Mouse (Mus musculus) embryonic facial prominence, embryonic 14.5 days (tissue): ENCODE data around the gene Arl5c. TPM values are rescaled to one million over a fixed set of nuclear protein-coding genes. Genes with fewer than 3 reads are reported as not detected.

Experiments
- ATAC-seq: fragments of 200-750 bp; cut with Nextera tagmentation; 2 replicates; pipeline ENCODE4 v1.8.0; 2017; ENCODE audit warnings: low read depth, moderate number of reproducible peaks, moderate TSS enrichment
- DNase-seq: peaks from one replicate; pipeline ENCODE4 v3.0.0-alpha.2; 2015; ENCODE audit warnings: low spot score
- H3K27ac ChIP-seq: fragments of 300-500 bp; sonication (generic); replicated peaks from 2 replicates; pipeline ENCODE4 v1.5.1; 2014; ENCODE audit warnings: low read depth, mild to moderate bottlenecking, low read length, moderate library complexity
- H3K27me3 ChIP-seq: fragments of 300-500 bp; sonication (generic); replicated peaks from 2 replicates; pipeline ENCODE4 v1.6.1; 2014; ENCODE audit warnings: low read length; ENCODE audit not compliant: control insufficient read depth, insufficient read depth
- H3K36me3 ChIP-seq: fragments of 300-500 bp; sonication (generic); 2 replicates; pipeline ENCODE4 v1.6.1; 2014; ENCODE audit warnings: low read length, mixed read lengths; ENCODE audit not compliant: control insufficient read depth, insufficient read depth
- H3K4me1 ChIP-seq: fragments of 300-500 bp; sonication (generic); 2 replicates; pipeline ENCODE4 v1.6.1; 2014; ENCODE audit warnings: antibody characterized with exemption, low read length; ENCODE audit not compliant: control insufficient read depth, insufficient read depth
- H3K4me2 ChIP-seq: fragments of 300-500 bp; sonication (generic); 2 replicates; pipeline ENCODE4 v1.6.1; 2014; ENCODE audit warnings: low read depth, mild to moderate bottlenecking, low read length, moderate library complexity, mixed read lengths
- H3K4me3 ChIP-seq: fragments of 300-500 bp; sonication (generic); 2 replicates; pipeline ENCODE4 v1.5.1; 2014; ENCODE audit warnings: low read depth, mild to moderate bottlenecking, low read length
- H3K9ac ChIP-seq: fragments of 300-500 bp; sonication (generic); 2 replicates; pipeline ENCODE4 v1.6.1; 2014; ENCODE audit warnings: low read depth, mild to moderate bottlenecking, low read length, moderate library complexity, mixed read lengths
- H3K9me3 ChIP-seq: fragments of 300-500 bp; sonication (generic); 2 replicates; pipeline ENCODE4 v1.6.1; 2016; ENCODE audit warnings: low read length; ENCODE audit not compliant: control insufficient read depth
- WGBS: fragments of 180-500 bp; shearing (Covaris S2); extraction: QIAGEN DNeasy Blood & Tissue Kit; methylation state at CpG from one replicate; pipeline ENCODE4 v1.1.7; 2014; 5-methylcytosine and 5-hydroxymethylcytosine counted together
- polyA plus RNA-seq: library from polyadenylated mRNA; unstranded; fragments of >200 nt; fragmentation: Nextera tagmentation; extraction: Ambion mirVana; gene quantifications from 2 replicates; pipeline ENCODE4 v1.2.1, GENCODE M21; 2014

Arl5c gene
- 6.1 and 7.0 TPM in 2 replicates for polyA plus RNA-seq

GRCm38 (mm10) chr11:97995564-97996288, at the start of gene Arl5c:
TSS of gene Arl5c (minus strand) at chr11:97996181.
- Histone ChIP-seq H3K4me2 (peak within 1 kb of the TSS; percentile 87), H3K27me3 (no peaks in the 10 kb centered on the region), H3K36me3 (no peaks in the 10 kb centered on the region), H3K9ac (peak within 1 kb of the TSS; percentile 56), H3K4me1 (peaks cover 12% of the 10 kb centered on the region; the same call in 1 of the 2 replicates), H3K9me3 (no peaks in the 10 kb centered on the region), H3K27ac (peak within 1 kb of the TSS; percentile 19), H3K4me3 (peak within 1 kb of the TSS; percentile 49)
- ATAC-seq (peak; percentile 27; the same call in 1 of the 2 replicates), DNase-seq (peak; percentile 56)
- WGBS: 1% methylated on average over 20 of the region's 26 CpGs

- Histone ChIP-seq H3K9ac (no peak overlapping the region), H3K27me3 (peaks cover 14% of the 10 kb centered on the region)
These were observed 49.6 kb upstream of the Arl5c start for GRCm38 (mm10) chr11:98045596-98045995.

GRCm38 (mm10) chr11:98044074-98044473, 48.1 kb upstream of the Arl5c start:
- Histone ChIP-seq H3K4me2 (no peak overlapping the region), H3K4me1 (no peaks in the 10 kb centered on the region), H3K36me3 (no peaks in the 10 kb centered on the region), H3K9ac (no peak overlapping the region), H3K27me3 (peaks cover 2% of the 10 kb centered on the region; the same call in 1 of the 2 replicates), H3K9me3 (no peaks in the 10 kb centered on the region), H3K27ac (no peak overlapping the region), H3K4me3 (no peak overlapping the region)
- no peak for DNase-seq
- WGBS: 69% methylated on average over 5 of the region's 5 CpGs
- ATAC-seq: no peak

More at GRCm38 (mm10) chr11:98045596-98045995, 49.6 kb upstream of the Arl5c start:
- H3K36me3 ChIP-seq: no peaks in the 10 kb centered on the region
- ATAC-seq: no peak
- no peaks in the 10 kb centered on the region for H3K4me1 ChIP-seq
- no peak for DNase-seq
- 66% methylated on average over 4 of the region's 4 CpGs for WGBS
- no peak overlapping the region for H3K4me2 ChIP-seq
- no peak overlapping the region for H3K4me3 ChIP-seq
- no peaks in the 10 kb centered on the region for H3K9me3 ChIP-seq
- no peak overlapping the region for H3K27ac ChIP-seq

DNA sequence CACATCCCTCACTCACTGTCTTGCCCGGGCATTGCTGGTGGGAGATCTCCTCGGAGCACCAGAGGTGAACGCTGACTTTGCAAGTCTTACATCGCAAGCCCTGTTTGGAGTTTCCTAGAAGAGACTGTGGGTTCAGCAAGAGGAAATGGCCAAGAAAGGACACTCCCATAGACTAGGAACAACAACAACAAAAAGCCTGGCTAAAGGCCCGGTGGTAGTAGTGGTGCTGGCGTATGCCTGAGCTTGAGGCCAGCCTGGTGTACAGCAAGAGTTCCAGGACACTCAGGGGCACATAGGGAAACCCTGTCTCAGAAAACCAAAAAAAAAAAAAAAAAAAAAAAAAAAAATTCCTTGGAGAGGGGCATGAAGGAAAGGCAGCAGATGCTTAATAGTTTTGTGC, 46.8 kb upstream of the Arl5c start:
- ATAC-seq (no peak), DNase-seq (no peak)
- no peaks in the 10 kb centered on the region; the same call in 1 of the 2 replicates for H3K27me3 ChIP-seq
- WGBS: 76% methylated on average over 6 of the region's 6 CpGs
- no peak overlapping the region for H3K4me3 ChIP-seq
- no peak overlapping the region for H3K9ac ChIP-seq
- no peak overlapping the region for H3K27ac ChIP-seq
- no peaks in the 10 kb centered on the region for H3K9me3 ChIP-seq
- H3K4me2 ChIP-seq: no peak overlapping the region
- no peaks in the 10 kb centered on the region for H3K36me3 ChIP-seq
- H3K4me1 ChIP-seq: no peaks in the 10 kb centered on the region

DNA sequence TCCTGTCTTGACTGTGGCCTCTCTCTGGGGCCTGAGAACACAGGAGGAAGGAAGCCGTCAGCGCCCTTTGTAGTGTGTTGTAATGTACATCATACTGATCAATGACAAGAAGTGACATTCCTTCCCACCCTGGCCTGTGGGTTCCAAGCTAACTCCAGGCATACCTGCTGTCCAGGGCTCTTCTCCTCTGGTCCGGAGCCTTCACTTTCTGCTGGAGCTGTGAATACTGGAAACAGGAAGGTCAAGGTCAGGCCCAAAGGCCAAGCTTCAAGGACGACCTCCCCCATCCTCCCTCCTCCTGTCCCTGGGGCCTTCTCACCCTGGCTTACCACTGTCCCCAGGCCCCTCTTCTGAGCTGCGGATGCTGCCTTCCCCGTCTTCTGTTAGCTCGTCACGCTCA, 45.0 kb upstream of the Arl5c start:
- Histone ChIP-seq H3K9ac (no peak overlapping the region), H3K9me3 (no peaks in the 10 kb centered on the region), H3K27ac (no peak overlapping the region), H3K36me3 (no peaks in the 10 kb centered on the region), H3K4me3 (no peak overlapping the region), H3K4me1 (peaks cover 5% of the 10 kb centered on the region; the same call in 1 of the 2 replicates), H3K4me2 (no peak overlapping the region), H3K27me3 (peaks cover 14% of the 10 kb centered on the region)
- 57% methylated on average over 8 of the region's 8 CpGs for WGBS
- ATAC-seq: no peak
- no peak for DNase-seq

GRCm38 (mm10) chr11:98037871-98038270, 41.9 kb upstream of the Arl5c start:
- Histone ChIP-seq H3K36me3 (no peaks in the 10 kb centered on the region), H3K4me3 (no peak overlapping the region), H3K9ac (no peak overlapping the region), H3K4me1 (peaks cover 16% of the 10 kb centered on the region), H3K9me3 (no peaks in the 10 kb centered on the region), H3K27me3 (peaks cover 19% of the 10 kb centered on the region), H3K4me2 (no peak overlapping the region), H3K27ac (no peak overlapping the region)
- WGBS: 64% methylated on average over 14 of the region's 14 CpGs
- DNase-seq (no peak), ATAC-seq (no peak)

DNA sequence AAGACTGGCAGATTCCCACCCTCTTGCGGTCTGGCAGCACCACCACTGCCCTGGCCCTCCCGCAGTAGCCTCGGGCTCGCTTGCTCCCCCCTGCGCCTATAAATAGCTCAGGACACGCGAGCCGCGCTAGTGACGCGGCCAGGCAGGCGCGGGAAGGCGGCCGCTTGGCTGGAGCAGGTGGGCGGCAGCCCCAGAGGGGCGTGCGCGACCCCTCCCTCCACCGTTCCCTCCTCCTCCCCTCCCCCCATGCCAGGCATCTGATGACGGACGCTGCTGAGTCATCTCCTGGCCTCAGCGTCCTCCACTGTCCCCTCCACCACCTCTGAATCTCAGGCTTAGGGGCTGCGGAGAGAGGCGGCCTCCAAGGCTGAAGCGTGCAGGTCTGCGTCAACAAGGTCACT, 40.0 kb upstream of the Arl5c start:
- Histone ChIP-seq H3K9ac (peak overlapping the region; percentile 51), H3K4me1 (peaks cover 16% of the 10 kb centered on the region), H3K4me2 (peak overlapping the region; percentile 70), H3K27me3 (peaks cover 19% of the 10 kb centered on the region), H3K36me3 (peaks cover 3% of the 10 kb centered on the region), H3K4me3 (peak overlapping the region; percentile 33), H3K9me3 (no peaks in the 10 kb centered on the region), H3K27ac (no peak overlapping the region)
- peak; percentile 64 for ATAC-seq
- 2% methylated on average over 10 of the region's 27 CpGs for WGBS
- peak; percentile 80 for DNase-seq

- WGBS: 17% methylated on average over 4 of the region's 4 CpGs
- H3K4me3 ChIP-seq: no peak overlapping the region
- H3K9ac ChIP-seq: no peak overlapping the region
- H3K9me3 ChIP-seq: no peaks in the 10 kb centered on the region
- no peak overlapping the region for H3K27ac ChIP-seq
- H3K4me2 ChIP-seq: no peak overlapping the region
- H3K4me1 ChIP-seq: peaks cover 16% of the 10 kb centered on the region
- peak; percentile 77 for DNase-seq
- H3K27me3 ChIP-seq: peaks cover 19% of the 10 kb centered on the region
- peak; percentile 59; the same call in 1 of the 2 replicates for ATAC-seq
- H3K36me3 ChIP-seq: peaks cover 14% of the 10 kb centered on the region
These were observed 38.9 kb upstream of the Arl5c start for GRCm38 (mm10) chr11:98034840-98035239.

- Histone ChIP-seq H3K9me3 (no peaks in the 10 kb centered on the region), H3K27ac (no peak overlapping the region), H3K36me3 (peaks cover 22% of the 10 kb centered on the region), H3K27me3 (peaks cover 19% of the 10 kb centered on the region), H3K9ac (no peak overlapping the region), H3K4me3 (no peak overlapping the region), H3K4me2 (no peak overlapping the region), H3K4me1 (peaks cover 16% of the 10 kb centered on the region)
- 82% methylated on average over 5 of the region's 5 CpGs for WGBS
- ATAC-seq (no peak), DNase-seq (no peak)
These were observed 38.1 kb upstream of the Arl5c start for GRCm38 (mm10) chr11:98034061-98034460.
